Mouse (Mus musculus) central nervous system, embryonic 11.5 days (tissue): ENCODE results near the gene Gm8159. TPM values are rescaled to one million over a fixed set of nuclear protein-coding genes. Genes with fewer than 3 reads are reported as not detected.

Experiments
- polyA plus RNA-seq: library from polyadenylated mRNA; depleted of rRNA; stranded (reverse); fragments of >200 nt; gene quantifications from 2 replicates; pipeline ENCODE4 v1.2.3, GENCODE M21; 2012; rRNA removed

Gm8159 gene
- polyA plus RNA-seq: not detected in 2 replicates

DNA sequence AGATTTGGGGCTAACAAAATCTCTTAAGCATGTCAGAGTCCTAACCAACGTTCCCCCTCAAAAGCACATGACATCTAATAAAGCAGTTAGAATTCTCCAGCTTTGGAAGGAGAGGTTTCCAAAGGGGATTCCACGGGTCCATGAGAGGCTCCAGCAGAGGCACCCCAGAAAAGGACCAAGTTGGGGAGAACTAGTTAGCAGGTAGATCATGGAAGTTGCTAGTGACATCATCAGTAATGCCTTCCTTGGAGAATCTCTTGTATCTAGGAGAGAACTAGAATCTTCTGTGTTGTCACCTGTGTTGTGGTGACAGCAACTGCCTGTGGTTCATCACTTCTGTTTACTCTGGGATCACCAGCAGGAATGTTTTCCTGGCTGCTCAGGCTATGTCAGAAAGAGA lies at the start of gene Gm8159:
TSS of gene Gm8159 (plus strand) at position 301 of the 400 bp plus-strand sequence.

GRCm38 (mm10) chr14:4663892-4664291 lies 31.7 kb downstream of the Gm8159 start, which contains the start of gene Gm3239:
TSS of gene Gm3239 (plus strand) at chr14:4664192.

Other genes with a start within 250 kb of the Gm8159 start
- not detected in 2 replicates for gene Gm3159, start 234.8 kb upstream of the Gm8159 start, polyA plus RNA-seq
- 0.62 and 1.3 TPM in 2 replicates for gene Gm3164, start 216.9 kb upstream of the Gm8159 start, polyA plus RNA-seq
- gene Gm3173, start 201.4 kb upstream of the Gm8159 start, polyA plus RNA-seq: 3.3 and 5.4 TPM in 2 replicates
- gene Gm3182, start 150.6 kb upstream of the Gm8159 start, polyA plus RNA-seq: 0.04 TPM in 1 of 2 replicates, not detected in the other
- not detected in 2 replicates for gene Gm3047, start 76.9 kb upstream of the Gm8159 start, polyA plus RNA-seq
- gene Gm3239, start 31.8 kb downstream of the Gm8159 start, polyA plus RNA-seq: 0.08 and 0.36 TPM in 2 replicates
- not detected in 2 replicates for gene Gm7876, start 76.9 kb downstream of the Gm8159 start, polyA plus RNA-seq
- 0.62 and 1.6 TPM in 2 replicates for gene Gm3252, start 94.4 kb downstream of the Gm8159 start, polyA plus RNA-seq
- gene Gm9602, start 144.0 kb downstream of the Gm8159 start, polyA plus RNA-seq: not detected in 2 replicates
- not detected in 2 replicates for gene Gm3269, start 205.8 kb downstream of the Gm8159 start, polyA plus RNA-seq
- gene Gm3264, start 223.2 kb downstream of the Gm8159 start, polyA plus RNA-seq: 1.1 and 3.3 TPM in 2 replicates